Mouse (Mus musculus): ENCODE results near the gene Rnaseh2c.

Gene Rnaseh2c

DNA sequence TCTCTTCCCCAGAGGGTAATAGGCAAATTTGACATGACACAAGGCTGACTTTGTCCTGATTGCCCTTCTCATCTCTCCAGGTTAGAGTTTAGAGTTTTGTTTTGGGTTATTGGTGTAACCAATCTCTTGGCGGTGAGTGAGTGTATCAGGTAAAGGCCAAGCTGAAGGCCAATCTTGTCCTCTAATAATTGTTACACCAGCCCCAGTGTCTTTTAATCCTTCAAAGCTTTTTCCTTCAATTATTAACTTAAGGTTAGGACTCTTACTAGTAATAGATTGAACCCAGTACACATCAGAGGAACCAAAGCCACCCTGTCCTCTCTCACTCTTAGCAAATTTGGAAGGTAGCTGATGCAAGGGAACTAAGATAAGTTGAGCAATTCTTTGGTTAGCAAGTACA lies 26.3 kb upstream of the Rnaseh2c start:
- no peak for DNase-seq (ENCODE audit: low spot score in 2 of 2)

GRCm38 (mm10) chr19:5579971-5580370 lies 21.7 kb upstream of the Rnaseh2c start:
- DNase-seq (ENCODE audit: low spot score in 2 of 2), result no peak

- no peak for DNase-seq (ENCODE audit: low spot score in 2 of 2)
Observed at GRCm38 (mm10) chr19:5580776-5581175, 20.9 kb upstream of the Rnaseh2c start.

DNA sequence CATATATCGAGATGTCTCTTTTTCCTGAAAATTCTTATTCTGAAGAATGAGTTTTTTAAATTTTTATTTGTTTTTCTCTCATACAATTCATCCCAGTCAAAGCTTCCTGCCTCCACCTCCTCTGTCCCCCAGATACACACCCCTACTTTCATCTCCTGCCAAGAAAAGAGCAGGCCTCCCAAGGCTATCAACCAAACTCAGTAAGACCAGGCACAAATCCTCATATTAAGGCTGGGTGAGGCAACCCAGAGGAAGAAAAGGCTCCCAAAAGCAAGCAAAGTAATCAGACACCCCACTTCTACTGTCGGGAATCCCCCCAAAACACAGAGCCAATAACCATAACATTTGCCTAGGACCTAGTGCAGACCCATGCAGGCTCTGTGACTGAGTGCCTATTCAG lies 19.7 kb upstream of the Rnaseh2c start:
- no peak for DNase-seq (ENCODE audit: low spot score in 2 of 2)

DNA sequence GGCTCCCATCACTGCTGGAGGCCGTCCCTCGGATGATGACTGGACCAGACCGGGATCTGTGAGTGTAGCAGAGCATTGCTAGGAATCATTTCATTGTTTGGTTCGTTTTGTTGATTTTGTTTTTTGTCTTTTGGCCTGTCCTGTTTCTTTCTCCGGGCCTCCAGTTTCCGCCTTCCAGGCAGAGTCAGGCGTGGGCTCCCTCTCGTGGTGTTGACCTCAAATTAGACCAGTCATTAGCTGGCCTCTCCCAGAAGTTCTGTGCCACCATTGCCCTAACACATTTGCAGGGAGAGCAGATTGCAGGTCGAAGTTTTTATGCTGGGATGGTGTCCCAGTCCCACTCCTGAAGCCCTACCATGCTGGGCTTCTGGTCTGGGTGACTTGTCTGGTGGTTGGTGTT lies 12.5 kb upstream of the Rnaseh2c start:
- DNase-seq (ENCODE audit: low spot score in 2 of 2), result no peak

- DNase-seq (ENCODE audit: low spot score in 2 of 2), result no peak
Observed at GRCm38 (mm10) chr19:5591888-5592287, 9.8 kb upstream of the Rnaseh2c start.

DNA sequence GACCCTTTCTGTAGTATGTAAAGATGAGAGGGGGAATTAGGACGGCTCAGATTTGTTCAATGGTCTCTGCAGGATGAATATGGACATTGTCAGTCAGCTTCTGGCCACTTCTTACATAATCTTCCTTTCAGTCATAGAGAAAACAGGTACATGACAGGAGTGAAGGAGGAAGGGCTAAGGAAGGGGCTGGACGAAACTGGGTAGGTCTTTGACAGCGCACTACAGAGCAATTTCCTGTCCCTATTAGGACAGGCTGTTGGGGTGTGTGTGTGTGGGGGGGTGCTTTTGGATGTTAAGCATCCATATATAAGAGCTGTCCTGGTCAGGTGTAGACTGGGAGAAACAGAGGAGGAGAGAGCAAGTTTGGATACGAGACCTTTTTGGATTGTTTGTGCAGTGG lies 2.4 kb upstream of the Rnaseh2c start:
- no peak for DNase-seq (ENCODE audit: low spot score in 2 of 2)

- DNase-seq (ENCODE audit: low spot score in 2 of 2), result no peak
Observed at GRCm38 (mm10) chr19:5603664-5604063, 2.0 kb downstream of the Rnaseh2c start.

- no peak for DNase-seq (ENCODE audit: low spot score in 2 of 2)
Observed at GRCm38 (mm10) chr19:5605126-5605525, 3.5 kb downstream of the Rnaseh2c start.

DNA sequence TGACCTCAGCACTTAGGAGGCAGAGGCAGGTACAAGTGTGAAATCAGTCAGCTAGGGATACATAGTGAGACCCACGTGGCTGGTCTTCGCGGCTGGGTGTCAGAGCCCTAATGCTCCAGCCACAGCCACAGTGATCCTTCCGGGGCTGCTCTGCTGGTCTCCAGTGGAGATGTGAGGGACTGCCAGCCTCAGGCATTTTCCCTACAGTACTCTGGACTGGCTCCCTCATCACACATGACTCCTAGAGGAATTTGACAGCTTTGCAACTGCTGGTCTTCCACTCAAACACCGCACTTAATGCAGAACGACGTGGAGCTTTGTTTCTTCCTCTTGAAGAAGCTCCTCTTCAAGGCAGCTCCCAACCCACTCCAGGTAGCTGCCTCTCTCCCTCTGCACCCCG lies 4.5 kb downstream of the Rnaseh2c start:
- no peak for DNase-seq (ENCODE audit: low spot score in 2 of 2)

GRCm38 (mm10) chr19:5607705-5608410 lies 6.2 kb downstream of the Rnaseh2c start:
- DNase-seq (ENCODE audit: low spot score in 2 of 2), result no peak

DNA sequence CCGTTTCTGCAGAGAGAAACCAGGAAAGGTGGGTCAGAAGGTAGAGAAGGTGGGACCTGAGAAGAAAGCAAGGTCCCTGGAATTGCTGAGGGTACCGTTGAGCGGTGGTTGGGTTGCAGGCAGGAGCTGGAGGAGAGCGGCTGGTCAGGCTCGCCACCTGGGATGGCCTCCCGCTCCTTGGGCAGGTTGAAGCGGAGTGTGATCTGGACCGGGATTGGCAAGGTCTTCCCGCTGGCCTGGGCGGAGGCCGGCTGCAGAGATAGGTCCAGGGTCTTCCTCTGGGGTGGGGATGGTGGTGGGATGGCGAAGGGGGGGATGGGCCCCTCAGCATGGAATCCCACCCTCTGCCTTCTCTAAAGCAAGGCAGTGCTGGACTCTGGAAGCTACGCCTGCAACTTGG lies 7.0 kb downstream of the Rnaseh2c start:
- DNase-seq (ENCODE audit: low spot score in 2 of 2), result no peak

DNA sequence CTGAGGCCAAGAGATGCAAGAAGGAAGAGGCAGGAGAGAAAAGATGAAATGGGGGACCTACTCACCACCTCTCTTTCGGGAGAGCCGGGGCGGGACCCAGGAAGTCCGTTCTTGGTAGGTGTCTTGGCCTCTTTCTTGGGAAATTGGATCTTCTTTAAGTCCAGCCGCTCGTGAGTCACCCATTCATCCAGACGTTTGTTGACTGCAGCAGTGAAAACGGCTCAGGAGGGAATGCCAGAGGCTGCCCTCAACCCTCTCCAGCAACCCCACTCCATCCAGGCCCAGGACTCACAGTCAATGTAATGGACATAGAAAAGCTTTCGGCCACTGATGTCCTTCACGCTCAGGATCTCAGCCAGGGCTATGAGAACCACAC lies 7.5 kb downstream of the Rnaseh2c start:
- DNase-seq (ENCODE audit: low spot score in 2 of 2), result no peak

GRCm38 (mm10) chr19:5609547-5610404 lies 8.1 kb downstream of the Rnaseh2c start, which contains the start of gene Kat5:
TSS of gene Kat5 (minus strand) at chr19:5610237.
- DNase-seq (ENCODE audit: low spot score in 2 of 2), result peak; percentile 88 to 90

GRCm38 (mm10) chr19:5611973-5612372 lies 10.3 kb downstream of the Rnaseh2c start:
- DNase-seq (ENCODE audit: low spot score in 2 of 2), result no peak

DNA sequence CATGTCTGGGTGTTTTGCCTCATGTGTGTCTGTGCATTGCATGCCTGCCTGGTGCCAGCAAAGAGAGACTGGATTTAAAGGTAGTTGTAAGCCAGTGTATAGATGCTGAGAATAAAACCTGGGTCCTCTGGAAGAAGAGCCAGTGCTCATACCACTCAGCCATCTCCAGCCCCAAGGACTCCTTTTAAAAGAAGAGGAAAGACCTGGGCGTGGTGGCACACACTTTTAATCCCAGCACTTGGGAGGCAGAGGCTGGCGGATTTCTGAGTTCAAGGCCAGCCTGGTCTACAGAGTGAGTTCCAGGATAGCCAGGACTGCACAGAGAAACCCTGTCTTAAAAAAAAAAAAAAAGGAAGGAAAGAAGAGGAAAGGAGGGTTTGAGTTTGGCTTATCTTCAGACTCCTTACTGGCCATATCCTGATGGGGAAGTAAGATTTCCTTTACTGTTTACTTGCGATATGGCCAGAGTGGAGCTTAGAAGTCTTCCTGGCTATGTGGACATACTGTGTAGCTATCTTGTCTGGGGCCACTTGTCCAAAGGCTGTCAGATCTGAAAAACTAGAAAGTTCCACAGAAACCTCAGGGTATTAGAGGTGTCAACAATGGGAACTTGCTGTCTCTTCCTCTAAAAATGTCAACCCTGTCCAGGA lies 11.2 kb downstream of the Rnaseh2c start:
- DNase-seq (ENCODE audit: low spot score in 2 of 2), result no peak

DNA sequence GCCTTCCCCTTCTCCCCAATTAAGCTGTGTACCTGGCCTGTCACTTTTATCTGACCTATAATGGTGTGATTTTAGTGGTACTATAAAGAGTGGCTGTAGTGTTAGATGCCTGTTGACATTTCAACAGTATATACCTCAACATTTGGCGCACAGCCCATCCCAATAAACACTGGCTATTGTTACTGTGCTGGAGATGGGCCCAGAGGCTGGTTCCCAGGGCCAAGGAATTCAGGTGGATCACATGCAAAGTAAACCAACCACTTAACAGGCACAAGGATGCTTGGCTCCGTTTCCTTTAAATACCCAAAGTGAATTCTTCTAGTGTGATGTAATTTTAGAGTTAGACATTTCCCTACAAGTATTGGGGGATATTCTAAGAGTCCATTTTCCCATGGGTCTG lies 13.3 kb downstream of the Rnaseh2c start:
- DNase-seq (ENCODE audit: low spot score in 2 of 2), result no peak

DNA sequence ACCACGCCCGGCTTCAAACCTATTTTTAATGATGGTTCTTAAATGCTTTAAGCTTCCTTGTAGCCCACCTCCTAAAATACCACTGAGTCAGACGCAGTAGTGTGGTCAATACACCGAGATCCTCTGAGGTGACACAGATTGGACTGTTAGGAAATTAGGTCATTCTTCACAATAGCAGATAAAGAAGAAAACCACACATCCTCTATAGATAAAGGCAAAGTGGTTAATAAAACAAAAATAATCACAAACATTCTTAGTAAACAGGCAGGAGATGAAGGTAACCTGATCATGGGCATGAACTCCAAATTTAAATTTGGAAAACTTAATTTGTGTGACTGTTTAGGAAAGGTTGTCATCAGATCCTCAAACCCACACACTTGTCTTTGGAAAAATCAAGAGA lies 18.3 kb downstream of the Rnaseh2c start:
- DNase-seq (ENCODE audit: low spot score in 2 of 2), result no peak

- DNase-seq (ENCODE audit: low spot score in 2 of 2), result no peak
Observed at GRCm38 (mm10) chr19:5621884-5622283, 20.2 kb downstream of the Rnaseh2c start.

- no peak for DNase-seq (ENCODE audit: low spot score in 2 of 2)
Observed at GRCm38 (mm10) chr19:5625311-5625710, 23.6 kb downstream of the Rnaseh2c start.

DNA sequence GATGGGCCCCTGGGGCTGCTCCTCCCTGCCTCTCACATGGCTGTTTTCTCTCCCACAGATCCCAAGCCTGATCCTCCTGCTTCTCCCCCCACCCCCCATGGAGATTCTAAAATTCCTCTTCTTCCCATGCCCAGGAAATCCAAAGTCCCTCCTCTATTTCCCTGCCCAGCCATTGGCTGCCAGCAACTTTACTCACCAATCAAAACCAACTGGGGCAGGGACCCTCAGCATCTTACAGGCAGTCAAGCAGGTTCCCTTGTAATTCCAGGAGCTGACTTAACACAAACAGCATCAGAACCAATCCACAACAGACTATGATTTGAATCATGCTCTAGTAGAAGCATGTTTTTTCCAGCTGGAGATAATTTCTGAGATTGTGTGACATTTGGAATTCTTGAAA lies 28.2 kb downstream of the Rnaseh2c start:
- DNase-seq (ENCODE audit: low spot score in 2 of 2), result no peak

GRCm38 (mm10) chr19:5632120-5632519 lies 30.4 kb downstream of the Rnaseh2c start:
- DNase-seq (ENCODE audit: low spot score in 2 of 2), result no peak

Measured in frontal cortex, postnatal 14 days (tissue).